Mouse (Mus musculus) ES-Bruce4 (cell line): ENCODE data around the gene Trappc5.

Experiments
- CTCF ChIP-seq: IDR thresholded peaks from one replicate; pipeline ENCODE4 v1.8.1; 2011; ENCODE audit warnings: low read depth, low read length
- POLR2A ChIP-seq: IDR thresholded peaks from one replicate; pipeline ENCODE4 v1.8.1; 2011; ENCODE audit warnings: low read length; ENCODE audit not compliant: insufficient read depth

DNA sequence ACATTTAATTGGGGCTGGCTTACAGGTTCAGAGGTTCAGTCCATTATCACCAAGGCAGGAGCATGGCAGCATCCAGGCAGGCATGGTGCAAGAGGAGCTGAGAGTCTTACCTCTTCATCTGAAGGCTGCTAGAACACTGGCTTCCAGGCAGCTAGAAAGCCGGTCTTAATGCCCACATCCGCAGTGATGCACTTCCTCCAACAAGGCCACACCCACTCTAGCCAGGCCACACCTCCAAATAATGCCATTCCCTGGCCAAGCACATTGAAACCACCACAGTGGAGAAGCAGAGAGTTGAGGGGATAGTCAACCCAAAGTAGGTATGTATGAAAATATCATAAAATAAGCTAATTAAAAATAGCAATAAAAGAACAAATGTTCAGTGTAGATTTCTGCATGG lies 5.7 kb upstream of the Trappc5 start:
- TF ChIP-seq CTCF = no peak
- no peak for TF ChIP-seq POLR2A
